Mouse (Mus musculus): ENCODE measurements around the gene Dgkh.

Gene Dgkh

DNA sequence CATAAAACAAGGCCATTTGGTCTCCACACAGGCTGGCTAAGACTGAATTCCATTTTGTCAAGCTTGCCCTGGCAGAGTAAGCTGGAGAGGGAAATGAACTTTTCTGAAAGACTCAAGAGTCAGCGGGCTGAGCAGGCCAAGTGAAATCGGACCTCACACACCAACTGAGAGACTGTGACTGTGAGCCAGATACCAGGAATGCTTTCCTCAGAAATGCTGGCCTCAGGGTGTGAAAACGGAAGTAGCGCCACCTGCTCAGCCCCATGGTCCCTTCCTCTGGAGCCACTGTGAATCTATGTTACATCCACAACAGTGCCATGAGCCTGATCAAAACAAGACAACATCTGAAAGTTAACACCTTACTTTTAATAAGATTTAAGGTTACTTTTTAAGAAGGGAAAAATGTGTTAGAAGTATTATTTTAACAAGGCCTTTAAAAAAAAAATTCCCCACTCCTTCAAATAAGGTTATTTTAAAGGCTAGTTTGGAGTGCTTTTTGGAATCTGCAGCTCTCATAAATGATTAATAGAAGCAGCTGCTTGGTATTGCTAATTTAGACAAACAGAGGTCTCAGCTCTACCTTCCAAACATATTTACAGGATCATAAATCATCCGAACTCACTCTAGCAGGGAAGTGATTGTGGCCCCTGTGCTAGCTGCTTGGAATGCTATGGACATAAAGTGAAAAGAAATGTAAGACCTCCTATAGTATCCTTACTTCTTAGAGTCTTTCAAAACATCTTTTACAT is 193.8 kb downstream of the Dgkh start:
- DNase-seq (ENCODE audit: low spot score in 2 of 2): no peak

DNA sequence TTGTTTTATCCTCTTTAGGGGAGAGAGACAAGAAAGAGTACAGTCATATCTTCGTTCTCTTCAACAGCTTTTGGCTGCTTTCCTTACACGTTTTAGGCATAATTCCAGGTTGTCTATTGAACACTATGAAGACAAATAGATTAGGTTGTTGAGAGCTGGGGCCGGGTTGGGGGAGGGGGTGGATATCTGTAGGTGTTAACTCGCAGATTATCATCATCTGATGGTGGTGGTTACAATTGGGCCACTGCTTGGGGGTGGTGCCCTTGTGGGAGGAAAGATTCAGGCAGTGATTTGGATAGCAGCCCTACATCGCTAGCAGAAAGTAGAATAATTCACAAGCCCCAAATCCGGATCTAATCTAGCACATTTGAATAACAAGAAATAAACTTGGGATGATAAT is 195.0 kb downstream of the Dgkh start:
- no peak for DNase-seq (ENCODE audit: low spot score in 2 of 2)

DNA sequence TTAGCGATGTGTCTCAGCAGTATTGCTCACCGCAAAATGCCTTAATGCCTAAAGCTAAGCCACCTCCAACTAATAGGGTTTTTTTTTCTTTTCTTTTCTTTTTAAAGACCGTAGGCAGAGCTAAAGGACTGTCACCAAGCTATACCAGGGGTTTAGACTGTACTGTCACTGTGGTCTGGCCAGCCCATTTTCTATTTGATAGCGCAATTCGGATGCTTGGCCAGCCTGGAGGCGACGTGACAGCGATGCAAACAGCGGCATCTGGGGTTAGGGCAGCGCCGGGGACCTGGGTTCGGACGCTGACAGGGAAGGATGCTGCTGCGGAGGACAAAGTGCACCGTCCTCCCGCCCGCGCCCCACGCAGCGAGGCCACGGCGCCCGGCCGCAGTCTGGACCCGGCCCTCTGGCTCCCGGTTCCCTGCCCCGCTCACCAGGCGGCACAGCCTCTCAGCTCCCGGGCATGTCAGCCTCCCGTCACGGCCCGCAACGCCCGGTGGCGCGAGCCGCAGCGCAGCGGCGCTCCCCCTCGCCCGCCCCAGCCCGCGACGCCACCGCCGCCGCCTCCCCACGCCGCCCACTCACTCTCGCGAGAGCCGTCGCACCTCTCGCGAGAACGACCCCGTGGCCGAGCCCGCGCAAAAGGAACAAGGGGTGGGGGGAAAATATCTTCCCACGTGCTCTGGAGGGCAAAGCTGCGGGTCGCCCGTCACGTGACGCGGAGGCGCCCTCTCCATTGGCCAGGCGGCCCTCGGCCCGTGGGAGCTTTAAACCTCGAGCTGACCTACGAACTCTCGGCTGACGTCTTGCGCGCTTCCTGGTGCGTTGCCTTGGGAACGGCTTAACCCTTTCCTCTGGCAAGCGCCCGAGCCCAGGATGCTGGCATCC is 196.1 kb downstream of the Dgkh start, which contains the start of gene Akap11:
TSS of gene Akap11 (minus strand) at position 528 of the 885 bp plus-strand sequence.
- peak; percentile 89 to 92 for DNase-seq (ENCODE audit: low spot score in 2 of 2)

DNA sequence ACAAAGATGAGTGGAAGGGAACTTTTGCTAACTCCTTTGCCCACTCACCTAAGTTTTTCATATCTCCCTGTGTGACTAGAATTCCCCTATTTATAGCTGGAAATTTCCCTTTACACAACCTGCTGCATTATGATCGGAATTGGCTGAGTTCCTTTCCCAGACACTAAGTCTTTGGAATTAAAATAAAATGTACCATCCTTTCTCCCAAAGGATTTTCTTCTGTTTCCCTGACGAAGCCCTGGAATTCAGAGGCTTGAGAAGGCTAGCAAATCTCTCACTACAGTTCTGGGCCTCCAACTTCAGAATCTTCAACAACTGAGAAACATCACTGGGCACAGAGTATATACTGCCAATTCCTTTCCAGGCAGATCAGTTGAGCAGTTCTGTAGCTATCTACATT is 197.2 kb downstream of the Dgkh start:
- DNase-seq (ENCODE audit: low spot score in 2 of 2): no peak

DNA sequence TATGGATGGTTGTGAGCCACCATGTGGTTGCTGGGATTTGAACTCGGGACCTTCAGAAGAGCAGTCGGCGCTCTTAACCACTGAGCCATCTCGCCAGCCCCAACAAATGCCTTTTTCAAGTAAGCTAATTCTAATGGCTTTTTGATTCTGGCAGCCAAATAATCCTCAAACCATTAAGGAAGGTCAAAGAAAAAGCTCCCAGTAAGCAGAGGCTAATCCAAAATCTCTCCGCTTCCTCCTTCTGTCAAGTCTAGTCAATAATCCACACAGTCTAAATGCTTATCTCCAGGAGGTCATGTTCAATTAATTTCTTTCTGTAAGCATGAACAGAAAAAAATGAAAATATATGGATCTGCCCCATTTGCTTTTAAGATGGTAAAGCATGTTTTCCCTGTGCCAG is 197.9 kb downstream of the Dgkh start:
- no peak for DNase-seq (ENCODE audit: low spot score in 2 of 2)

DNA sequence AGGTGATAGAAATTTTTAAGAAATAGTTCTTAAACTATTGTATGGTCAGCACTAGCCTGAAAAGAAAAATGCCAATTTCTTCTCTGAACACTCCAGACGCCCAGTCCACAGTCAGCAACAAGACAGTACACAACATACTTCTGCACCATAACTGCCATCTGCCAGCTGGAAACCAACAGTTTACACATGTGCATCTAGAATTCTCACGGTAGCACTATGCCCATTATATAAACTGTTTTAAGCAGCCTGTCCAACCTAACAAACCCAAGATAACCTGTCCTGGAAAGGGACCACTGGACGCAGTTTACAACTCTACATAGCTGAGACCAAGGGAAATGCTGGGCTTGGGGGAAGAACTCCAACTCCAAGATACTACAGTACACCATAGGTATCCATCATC is 198.9 kb downstream of the Dgkh start:
- DNase-seq (ENCODE audit: low spot score in 2 of 2): no peak

DNA sequence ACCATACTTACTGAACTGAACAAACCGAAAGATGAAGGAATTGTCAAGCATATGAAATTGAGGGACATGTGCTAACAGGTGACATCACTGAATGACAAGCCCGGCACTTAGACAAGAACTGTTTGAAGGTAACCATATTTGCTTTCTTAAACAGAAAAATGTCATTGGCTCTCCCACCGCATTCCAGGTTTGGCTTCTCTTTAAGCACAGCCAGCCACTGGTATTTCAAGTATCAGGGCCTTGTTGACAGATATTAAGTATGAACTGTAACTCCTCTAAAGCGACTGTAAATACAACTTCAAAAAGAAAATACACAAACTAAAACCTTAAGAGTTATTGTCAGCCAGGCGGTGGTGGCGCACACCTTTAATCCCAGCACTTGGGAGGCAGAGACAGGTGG is 200.2 kb downstream of the Dgkh start:
- DNase-seq (ENCODE audit: low spot score in 2 of 2): no peak

DNA sequence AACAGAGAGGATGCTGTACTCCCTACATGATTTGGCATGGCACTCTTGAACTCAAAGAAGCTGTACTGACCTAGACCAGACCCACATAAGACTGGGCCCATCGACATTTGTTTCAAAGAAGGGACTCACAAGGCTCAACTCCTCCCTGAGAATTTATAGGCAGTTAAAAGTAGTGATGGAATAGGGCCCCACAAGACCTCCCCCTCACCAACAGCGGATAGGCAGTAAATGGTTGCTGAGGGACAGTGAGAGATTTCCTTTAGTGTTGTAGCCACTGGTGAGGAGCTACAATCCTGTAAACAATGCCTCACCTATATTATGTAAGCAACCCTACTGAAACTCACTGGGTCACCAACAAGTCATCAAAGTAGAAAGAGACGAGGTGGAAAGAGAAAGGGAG is 202.3 kb downstream of the Dgkh start:
- no peak for DNase-seq (ENCODE audit: low spot score in 2 of 2)

DNA sequence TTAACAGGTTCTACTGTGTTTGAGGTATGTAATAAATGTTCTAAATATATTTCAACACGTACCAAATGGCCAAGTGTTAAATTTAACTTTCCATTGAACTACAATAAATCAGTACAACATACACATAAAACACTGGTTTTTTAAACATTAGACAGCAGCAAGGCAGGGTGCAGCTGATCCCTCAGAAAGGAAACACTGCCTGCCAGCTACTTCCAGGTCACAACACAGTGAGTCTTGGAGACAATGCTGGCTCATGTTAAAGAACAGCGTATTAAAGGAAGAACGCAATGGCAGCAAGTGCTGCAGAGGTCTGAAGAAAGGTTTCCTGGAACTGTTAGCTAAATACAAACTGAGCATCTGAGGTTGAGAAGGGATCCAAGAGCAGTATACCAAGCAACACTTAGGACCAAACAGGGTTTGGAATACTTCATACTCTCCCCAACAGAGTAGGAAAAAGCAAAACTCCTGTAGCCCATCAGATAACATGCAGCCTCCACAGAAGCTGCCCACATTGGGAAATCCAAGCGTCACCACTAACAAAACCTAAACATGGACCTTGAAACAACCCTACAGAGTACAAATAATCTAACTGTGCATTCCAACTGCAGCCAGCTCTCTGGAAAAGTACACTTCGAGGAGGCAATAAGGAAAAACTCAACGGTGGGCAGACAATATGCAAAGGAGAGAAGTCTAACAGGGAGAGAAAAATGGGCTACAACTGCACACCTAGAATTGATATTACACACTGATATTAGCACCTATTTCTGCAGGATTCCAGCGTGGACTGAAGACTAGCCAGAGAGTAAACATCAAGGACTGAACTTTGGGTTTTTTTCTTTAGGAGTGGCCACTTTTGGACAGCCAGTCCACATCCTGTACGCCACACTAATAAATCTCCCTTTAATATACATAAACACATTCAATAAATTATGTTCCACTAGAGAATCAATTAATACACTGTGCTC is 203.8 kb downstream of the Dgkh start:
- no peak for DNase-seq (ENCODE audit: low spot score in 2 of 2)

DNA sequence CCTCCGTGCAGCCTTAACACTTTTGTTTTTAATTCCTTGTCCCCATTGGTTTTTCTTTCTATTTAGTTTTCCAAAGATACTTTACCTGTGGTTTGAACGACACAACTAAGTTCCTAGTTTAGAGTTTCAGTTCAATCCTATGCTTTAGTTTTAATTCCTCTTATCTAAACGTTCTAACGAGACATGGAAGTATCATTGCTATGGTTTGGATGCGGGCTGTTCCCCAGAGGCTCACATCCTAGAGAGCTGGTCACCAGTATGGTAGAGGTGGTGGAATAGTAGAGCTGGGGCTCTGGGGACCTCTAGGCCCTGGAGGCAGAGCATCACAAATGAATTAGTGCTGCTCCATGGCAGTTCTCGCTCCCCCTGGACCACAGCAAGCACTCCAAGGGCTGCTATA is 205.7 kb downstream of the Dgkh start:
- no peak for DNase-seq (ENCODE audit: low spot score in 2 of 2)

DNA sequence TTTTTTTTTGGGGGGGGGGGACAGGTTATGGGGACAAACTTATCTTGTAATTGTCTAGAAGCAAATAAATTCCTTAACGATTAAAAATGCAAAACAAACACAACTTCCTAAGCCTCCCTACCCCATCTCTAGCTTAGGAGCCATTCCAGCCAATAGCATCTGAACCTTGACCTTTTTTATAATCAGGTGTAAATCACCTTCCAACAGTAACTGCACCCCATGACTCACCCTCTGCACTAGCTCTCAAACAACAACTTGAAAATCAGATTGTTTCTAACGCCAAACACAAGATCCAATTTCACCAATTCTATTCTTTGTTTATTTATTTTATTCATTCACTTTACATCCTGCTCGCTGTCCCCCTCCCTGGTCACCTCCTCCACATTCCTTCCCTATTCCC is 206.1 kb downstream of the Dgkh start:
- no peak for DNase-seq (ENCODE audit: low spot score in 2 of 2)

DNA sequence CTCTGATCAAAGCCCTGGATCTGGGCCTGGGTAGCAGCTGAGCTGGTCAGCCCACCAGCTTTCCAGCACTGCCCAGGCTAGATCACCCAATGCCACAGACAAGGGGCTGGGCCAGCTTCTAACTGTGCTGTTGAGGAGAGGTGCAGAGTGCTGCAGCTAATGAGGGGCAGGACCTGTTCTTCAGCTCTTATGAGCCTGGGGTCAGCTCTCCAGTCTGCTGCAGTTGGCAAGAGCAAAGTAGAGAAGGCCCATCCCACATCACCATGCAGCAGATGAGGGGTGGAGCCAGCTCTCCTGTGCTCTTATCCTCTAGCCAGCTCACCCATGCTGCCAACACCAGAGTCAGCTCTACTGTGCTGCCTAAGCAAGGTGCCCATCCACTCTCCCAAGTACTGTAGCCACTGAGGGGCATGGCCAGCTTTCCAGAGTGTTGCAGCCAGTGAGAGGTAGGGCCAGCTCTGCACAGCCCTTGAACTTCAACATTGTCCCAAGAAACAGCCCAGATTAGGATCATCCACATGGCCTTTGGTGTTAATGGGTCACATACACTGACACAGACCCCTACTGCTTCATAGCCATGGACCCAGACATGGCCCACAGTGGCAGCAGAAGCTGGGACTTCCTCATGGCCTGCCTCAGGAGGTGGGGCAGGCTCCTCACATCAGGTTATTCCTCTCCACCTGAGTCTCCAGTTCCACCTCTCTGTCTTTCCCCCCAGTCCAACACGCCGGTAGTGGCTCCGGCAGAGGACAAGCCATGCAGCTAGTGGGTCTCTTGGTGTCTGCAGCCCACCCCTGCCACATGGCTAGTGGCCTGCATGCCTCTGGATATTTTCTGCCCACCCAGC is 206.7 kb downstream of the Dgkh start:
- no peak for DNase-seq (ENCODE audit: low spot score in 2 of 2)

DNA sequence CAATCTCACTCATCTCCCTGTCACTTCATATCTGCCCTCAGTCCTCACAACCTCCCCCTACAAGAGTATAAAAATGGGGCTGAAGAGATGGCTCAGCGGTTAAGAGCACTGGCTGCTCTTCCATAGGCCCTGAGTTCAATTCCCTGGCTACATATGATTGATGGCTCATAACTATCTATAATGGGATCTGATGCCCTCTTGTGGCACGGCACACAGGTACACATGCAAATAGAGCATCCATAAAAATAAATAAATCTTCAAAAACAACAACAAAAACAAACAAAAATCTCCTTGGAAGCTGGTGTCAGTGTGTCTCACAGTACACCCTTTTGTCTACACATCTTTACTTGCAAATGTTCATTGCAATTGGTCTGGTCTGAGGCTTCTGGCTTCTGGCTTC is 207.5 kb downstream of the Dgkh start:
- no peak for DNase-seq (ENCODE audit: low spot score in 2 of 2)

DNA sequence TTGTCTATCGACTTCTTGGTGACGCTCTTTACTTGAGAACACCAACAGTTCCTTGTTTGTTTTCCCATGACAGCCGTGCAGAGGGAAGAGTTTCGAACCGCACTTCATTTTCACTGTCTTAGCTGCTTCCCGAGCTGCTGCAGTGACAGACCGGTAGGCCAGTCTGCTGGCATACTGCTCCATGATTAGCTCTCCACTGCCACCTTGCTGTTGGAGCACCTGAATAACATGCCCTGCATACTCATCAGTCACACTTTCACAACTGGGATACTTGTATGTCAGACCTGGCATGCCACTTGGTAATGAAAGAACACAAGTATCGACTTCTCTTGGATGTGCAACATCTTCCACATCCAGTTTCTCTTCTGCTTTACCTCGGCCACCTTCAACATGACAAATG is 221.9 kb downstream of the Dgkh start:
- DNase-seq (ENCODE audit: low spot score in 2 of 2): no peak

DNA sequence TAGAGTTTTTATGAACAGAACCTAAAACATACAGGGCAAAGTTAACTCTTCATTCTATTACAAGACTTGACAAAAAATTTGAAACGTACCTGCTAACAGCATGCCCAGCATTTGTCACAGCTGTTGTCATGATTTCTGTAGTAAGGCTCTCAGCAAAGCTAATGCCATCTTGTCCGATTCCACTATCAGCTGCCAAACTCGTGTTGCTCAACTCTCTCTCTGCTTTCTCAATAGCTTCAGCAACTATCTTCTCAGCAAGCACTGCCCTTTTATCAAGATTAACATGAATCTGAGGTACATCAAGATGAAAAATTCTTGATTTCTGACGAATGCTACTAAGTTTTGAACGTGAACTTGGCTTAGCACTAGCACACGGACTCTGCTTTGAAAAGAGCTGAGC is 222.8 kb downstream of the Dgkh start:
- DNase-seq (ENCODE audit: low spot score in 2 of 2): no peak
